Mouse (Mus musculus) CH12F3 (cell line): ENCODE measurements around the gene Lsm11.

Source experiments
- in situ Hi-C: fragments of 300-500 bp; cut with MboI; formaldehyde crosslinking; loops from 2 replicates; pipeline ENCODE4 v1.14.3; 2020; ENCODE audit warnings: low sequenced_read_pairs

Lsm11 gene

GRCm38 (mm10) chr11:45929541-45929940 lies 15.2 kb downstream of the Lsm11 start:
- in situ Hi-C loops: no loop called here

- in situ Hi-C loops: no loop called here
These were observed 17.3 kb downstream of the Lsm11 start for GRCm38 (mm10) chr11:45927456-45927855.

- in situ Hi-C loops: no loop called here
These were observed 18.1 kb downstream of the Lsm11 start for GRCm38 (mm10) chr11:45926640-45927082.

- in situ Hi-C loops: no loop called here
These were observed 19.3 kb downstream of the Lsm11 start for GRCm38 (mm10) chr11:45925436-45925835.

- in situ Hi-C loops: no loop called here
These were observed 23.2 kb downstream of the Lsm11 start for GRCm38 (mm10) chr11:45921480-45921898.

- in situ Hi-C loops: no loop called here
These were observed 23.7 kb downstream of the Lsm11 start for GRCm38 (mm10) chr11:45921026-45921425.

GRCm38 (mm10) chr11:45918836-45919235 lies 25.9 kb downstream of the Lsm11 start:
- in situ Hi-C loops: no loop called here

- in situ Hi-C loops: no loop called here
These were observed 26.7 kb downstream of the Lsm11 start for GRCm38 (mm10) chr11:45918018-45918417.

GRCm38 (mm10) chr11:45916196-45916595 lies 28.5 kb downstream of the Lsm11 start:
- in situ Hi-C loops: no loop called here

- in situ Hi-C loops: no loop called here
These were observed 34.0 kb downstream of the Lsm11 start for GRCm38 (mm10) chr11:45910701-45911100.

- in situ Hi-C loops: no loop called here
These were observed 35.8 kb downstream of the Lsm11 start for GRCm38 (mm10) chr11:45908894-45909293.

GRCm38 (mm10) chr11:45908070-45908469 lies 36.7 kb downstream of the Lsm11 start:
- in situ Hi-C loops: no loop called here

- in situ Hi-C loops: no loop called here
These were observed 37.4 kb downstream of the Lsm11 start for GRCm38 (mm10) chr11:45907301-45907700.

- in situ Hi-C loops: no loop called here
These were observed 38.5 kb downstream of the Lsm11 start for GRCm38 (mm10) chr11:45906109-45906786.

GRCm38 (mm10) chr11:45900233-45901015 lies 44.3 kb downstream of the Lsm11 start:
- in situ Hi-C loops: no loop called here

- in situ Hi-C loops: loop anchor here (25.0 kb wide), 1 partner anchor 1310 kb away; no protein-coding TSS in a partner anchor
These were observed 47.3 kb downstream of the Lsm11 start for GRCm38 (mm10) chr11:45897392-45897791.

- in situ Hi-C loops: loop anchor here (25.0 kb wide), 1 partner anchor 1306 kb away; no protein-coding TSS in a partner anchor
These were observed 51.8 kb downstream of the Lsm11 start for GRCm38 (mm10) chr11:45892861-45893360.

- in situ Hi-C loops: loop anchor here (25.0 kb wide), 1 partner anchor 1303 kb away; no protein-coding TSS in a partner anchor
These were observed 54.3 kb downstream of the Lsm11 start for GRCm38 (mm10) chr11:45890423-45890822.

- in situ Hi-C loops: loop anchor here (25.0 kb wide), 1 partner anchor 1303 kb away; no protein-coding TSS in a partner anchor
These were observed 54.8 kb downstream of the Lsm11 start for GRCm38 (mm10) chr11:45889981-45890380.

GRCm38 (mm10) chr11:45888471-45889030 lies 56.2 kb downstream of the Lsm11 start:
- in situ Hi-C loops: loop anchor here (25.0 kb wide), 1 partner anchor 1301 kb away; no protein-coding TSS in a partner anchor

GRCm38 (mm10) chr11:45886596-45886995 lies 58.1 kb downstream of the Lsm11 start:
- in situ Hi-C loops: loop anchor here (25.0 kb wide), 1 partner anchor 1299 kb away; no protein-coding TSS in a partner anchor
